Mouse (Mus musculus): ENCODE data around the gene Styk1. TPM values are rescaled to one million over a fixed set of nuclear protein-coding genes. Genes with fewer than 3 reads are reported as not detected.

The Styk1 gene
- total RNA-seq, 1 experiment: 1.4 TPM

GRCm38 (mm10) chr6:131373160-131373559, 19.8 kb upstream of the Styk1 start:
- Histone ChIP-seq H3K9ac (ENCODE audit: insufficient read depth, low read depth, low read length, poor library complexity, severe bottlenecking) (no peak overlapping the region), H3K36me3 (ENCODE audit: control insufficient read depth, insufficient read depth, low read length, poor library complexity, severe bottlenecking) (peaks cover 44% of the 10 kb centered on the region), H3K4me3 (ENCODE audit: insufficient read depth in 1 of 2, low read depth in 1 of 2, low read length in 2 of 2, poor library complexity in 1 of 2, severe bottlenecking in 1 of 2) (no peak overlapping the region), H3K4me1 (ENCODE audit: control insufficient read depth in 2 of 2, insufficient read depth in 2 of 2, low read length in 2 of 2, poor library complexity in 1 of 2) (peaks cover 0 to 4% of the 10 kb centered on the region in 2 experiments; a peak in 1 of 4 replicates), H3K9me3 (ENCODE audit: control insufficient read depth, insufficient read depth, low read depth, low read length) (no peaks in the 10 kb centered on the region), H3K27ac (ENCODE audit: insufficient read depth, low read depth, low read length, poor library complexity, severe bottlenecking) (no peak overlapping the region)
- in situ Hi-C loops (cut with MboI; ENCODE audit: low sequenced_read_pairs in 2 of 2, unreplicated experiment in 2 of 2): no loop called here
- DNase-seq (ENCODE audit: low read depth, low spot score): no peak
- no peak for TF ChIP-seq ZC3H11A (IDR thresholded peaks at IDR 0.05; ENCODE audit: borderline replicate concordance, low read depth, low read length)
- no peak for TF ChIP-seq CHD2 (IDR thresholded peaks at IDR 0.05; ENCODE audit: low read depth, low read length)

GRCm38 (mm10) chr6:131370767-131371166, 17.4 kb upstream of the Styk1 start:
- H3K36me3 ChIP-seq (ENCODE audit: control insufficient read depth, insufficient read depth, low read length, poor library complexity, severe bottlenecking): peaks cover 52% of the 10 kb centered on the region
- H3K4me3 ChIP-seq (ENCODE audit: insufficient read depth in 1 of 2, low read depth in 1 of 2, low read length in 2 of 2, poor library complexity in 1 of 2, severe bottlenecking in 1 of 2): no peak overlapping the region
- TF ChIP-seq HCFC1 (IDR thresholded peaks at IDR 0.05; ENCODE audit: borderline replicate concordance, insufficient read depth, low read length) (no peak), ZC3H11A (IDR thresholded peaks at IDR 0.05; ENCODE audit: borderline replicate concordance, low read depth, low read length) (no peak), ZNF384 (IDR thresholded peaks at IDR 0.05; ENCODE audit: low read depth, low read length) (no peak), MAFK (IDR thresholded peaks at IDR 0.05; ENCODE audit: insufficient read depth, low read depth, low read length) (no peak), CHD2 (IDR thresholded peaks at IDR 0.05; ENCODE audit: low read depth, low read length) (no peak)
- in situ Hi-C loops (cut with MboI; ENCODE audit: low sequenced_read_pairs in 2 of 2, unreplicated experiment in 2 of 2): no loop called here
- H3K4me1 ChIP-seq (ENCODE audit: control insufficient read depth in 2 of 2, insufficient read depth in 2 of 2, low read length in 2 of 2, poor library complexity in 1 of 2): peaks cover 0 to 2% of the 10 kb centered on the region in 2 experiments; a peak in 1 of 4 replicates
- DNase-seq (ENCODE audit: low read depth, low spot score): no peak
- no peak overlapping the region for H3K9ac ChIP-seq (ENCODE audit: insufficient read depth, low read depth, low read length, poor library complexity, severe bottlenecking)
- no peaks in the 10 kb centered on the region for H3K9me3 ChIP-seq (ENCODE audit: control insufficient read depth, insufficient read depth, low read depth, low read length)
- no peak overlapping the region for H3K27ac ChIP-seq (ENCODE audit: insufficient read depth, low read depth, low read length, poor library complexity, severe bottlenecking)

GRCm38 (mm10) chr6:131369866-131370616, 16.6 kb upstream of the Styk1 start:
- no peak for DNase-seq (ENCODE audit: low read depth, low spot score)
- in situ Hi-C loops (cut with MboI; ENCODE audit: low sequenced_read_pairs in 2 of 2, unreplicated experiment in 2 of 2): no loop called here
- TF ChIP-seq ZC3H11A (IDR thresholded peaks at IDR 0.05; ENCODE audit: borderline replicate concordance, low read depth, low read length) (no peak), MAFK (IDR thresholded peaks at IDR 0.05; ENCODE audit: insufficient read depth, low read depth, low read length) (no peak), CHD2 (IDR thresholded peaks at IDR 0.05; ENCODE audit: low read depth, low read length) (no peak), ZNF384 (IDR thresholded peaks at IDR 0.05; ENCODE audit: low read depth, low read length) (no peak), HCFC1 (IDR thresholded peaks at IDR 0.05; ENCODE audit: borderline replicate concordance, insufficient read depth, low read length) (no peak)
- H3K9ac ChIP-seq (ENCODE audit: insufficient read depth, low read depth, low read length, poor library complexity, severe bottlenecking): no peak overlapping the region
- H3K4me3 ChIP-seq (ENCODE audit: insufficient read depth in 1 of 2, low read depth in 1 of 2, low read length in 2 of 2, poor library complexity in 1 of 2, severe bottlenecking in 1 of 2): no peak overlapping the region
- no peaks in the 10 kb centered on the region for H3K9me3 ChIP-seq (ENCODE audit: control insufficient read depth, insufficient read depth, low read depth, low read length)
- no peak overlapping the region for H3K27ac ChIP-seq (ENCODE audit: insufficient read depth, low read depth, low read length, poor library complexity, severe bottlenecking)
- peaks cover 48% of the 10 kb centered on the region for H3K36me3 ChIP-seq (ENCODE audit: control insufficient read depth, insufficient read depth, low read length, poor library complexity, severe bottlenecking)
- no peaks in the 10 kb centered on the region for H3K4me1 ChIP-seq (ENCODE audit: control insufficient read depth in 2 of 2, insufficient read depth in 2 of 2, low read length in 2 of 2, poor library complexity in 1 of 2)

GRCm38 (mm10) chr6:131367101-131367500, 13.7 kb upstream of the Styk1 start:
- TF ChIP-seq ZC3H11A (IDR thresholded peaks at IDR 0.05; ENCODE audit: borderline replicate concordance, low read depth, low read length) (no peak), ZNF384 (IDR thresholded peaks at IDR 0.05; ENCODE audit: low read depth, low read length) (no peak), CHD2 (IDR thresholded peaks at IDR 0.05; ENCODE audit: low read depth, low read length) (no peak), HCFC1 (IDR thresholded peaks at IDR 0.05; ENCODE audit: borderline replicate concordance, insufficient read depth, low read length) (no peak), MAFK (IDR thresholded peaks at IDR 0.05; ENCODE audit: insufficient read depth, low read depth, low read length) (no peak)
- DNase-seq (ENCODE audit: low read depth, low spot score): no peak
- in situ Hi-C loops (cut with MboI; ENCODE audit: low sequenced_read_pairs in 2 of 2, unreplicated experiment in 2 of 2): no loop called here

More at GRCm38 (mm10) chr6:131367101-131367500, 13.7 kb upstream of the Styk1 start:
- Histone ChIP-seq H3K27ac (ENCODE audit: insufficient read depth, low read depth, low read length, poor library complexity, severe bottlenecking) (no peak overlapping the region), H3K36me3 (ENCODE audit: control insufficient read depth, insufficient read depth, low read length, poor library complexity, severe bottlenecking) (peaks cover 48% of the 10 kb centered on the region), H3K4me3 (ENCODE audit: insufficient read depth in 1 of 2, low read depth in 1 of 2, low read length in 2 of 2, poor library complexity in 1 of 2, severe bottlenecking in 1 of 2) (no peak overlapping the region), H3K4me1 (ENCODE audit: control insufficient read depth in 2 of 2, insufficient read depth in 2 of 2, low read length in 2 of 2, poor library complexity in 1 of 2) (no peaks in the 10 kb centered on the region), H3K9me3 (ENCODE audit: control insufficient read depth, insufficient read depth, low read depth, low read length) (no peaks in the 10 kb centered on the region), H3K9ac (ENCODE audit: insufficient read depth, low read depth, low read length, poor library complexity, severe bottlenecking) (no peak overlapping the region)
